Mouse (Mus musculus): Measurements from ENCODE around the gene Dock8. TPM values are rescaled to one million over a fixed set of nuclear protein-coding genes. Genes with fewer than 3 reads are reported as not detected.

Dock8 gene
- polyA plus RNA-seq, 1 experiment from 2014 or later, result 5.0 TPM

GRCm38 (mm10) chr19:25237492-25238040 is 238.2 kb downstream of the Dock8 start:
- Histone ChIP-seq H3K4me2 (ENCODE audit: low read depth, low read length) (peak overlapping the region; percentile 96), H3K27me3 (replicated peaks; ENCODE audit: control insufficient read depth, insufficient read depth, low read length) (peaks cover 4% of the 10 kb centered on the region; the same call in 1 of the 2 replicates), H3K36me3 (ENCODE audit: control insufficient read depth, insufficient read depth, low read length) (no peaks in the 10 kb centered on the region), H3K9ac (ENCODE audit: low read depth, low read length) (peak overlapping the region; percentile 77), H3K4me3 (ENCODE audit: low read length) (peak overlapping the region; percentile 78), H3K9me3 (ENCODE audit: control insufficient read depth, low read length) (no peaks in the 10 kb centered on the region), H3K27ac (ENCODE audit: low read length) (peak overlapping the region; percentile 85), H3K4me1 (ENCODE audit: control insufficient read depth, insufficient read depth, low read length) (peaks cover 8% of the 10 kb centered on the region; the same call in 1 of the 2 replicates)
- 2% methylated on average over 35 of the region's 35 CpGs for WGBS
- peak; percentile 21 for ATAC-seq

GRCm38 (mm10) chr19:25238121-25238520 is 238.8 kb downstream of the Dock8 start:
- H3K9ac ChIP-seq (ENCODE audit: low read depth, low read length), result no peak overlapping the region; the same call in 1 of the 2 replicates
- H3K4me3 ChIP-seq (ENCODE audit: low read length), result peak overlapping the region; percentile 78
- ATAC-seq, result no peak
- no peaks in the 10 kb centered on the region for H3K9me3 ChIP-seq (ENCODE audit: control insufficient read depth, low read length)
- H3K36me3 ChIP-seq (ENCODE audit: control insufficient read depth, insufficient read depth, low read length), result no peaks in the 10 kb centered on the region
- peaks cover 8% of the 10 kb centered on the region; the same call in 1 of the 2 replicates for H3K4me1 ChIP-seq (ENCODE audit: control insufficient read depth, insufficient read depth, low read length)
- H3K4me2 ChIP-seq (ENCODE audit: low read depth, low read length), result peak overlapping the region; percentile 96
- peaks cover 4% of the 10 kb centered on the region; the same call in 1 of the 2 replicates for H3K27me3 ChIP-seq (replicated peaks; ENCODE audit: control insufficient read depth, insufficient read depth, low read length)
- no peak overlapping the region for H3K27ac ChIP-seq (ENCODE audit: low read length)
- WGBS, result 6% methylated on average over 13 of the region's 13 CpGs

GRCm38 (mm10) chr19:25243566-25243965 is 244.2 kb downstream of the Dock8 start:
- peaks cover 11% of the 10 kb centered on the region for H3K4me1 ChIP-seq (ENCODE audit: control insufficient read depth, insufficient read depth, low read length)
- ATAC-seq, result no peak
- no peak overlapping the region for H3K4me2 ChIP-seq (ENCODE audit: low read depth, low read length)
- H3K27ac ChIP-seq (ENCODE audit: low read length), result no peak overlapping the region
- H3K9me3 ChIP-seq (ENCODE audit: control insufficient read depth, low read length), result no peaks in the 10 kb centered on the region
- H3K36me3 ChIP-seq (ENCODE audit: control insufficient read depth, insufficient read depth, low read length), result no peaks in the 10 kb centered on the region
- H3K9ac ChIP-seq (ENCODE audit: low read depth, low read length), result no peak overlapping the region
- H3K27me3 ChIP-seq (replicated peaks; ENCODE audit: control insufficient read depth, insufficient read depth, low read length), result no peaks in the 10 kb centered on the region
- H3K4me3 ChIP-seq (ENCODE audit: low read length), result no peak overlapping the region
- WGBS, result 47% methylated on average over 4 of the region's 4 CpGs

- WGBS, result 76% methylated on average over 8 of the region's 8 CpGs
- Histone ChIP-seq H3K27me3 (replicated peaks; ENCODE audit: control insufficient read depth, insufficient read depth, low read length) (no peaks in the 10 kb centered on the region), H3K9ac (ENCODE audit: low read depth, low read length) (no peak overlapping the region), H3K36me3 (ENCODE audit: control insufficient read depth, insufficient read depth, low read length) (no peaks in the 10 kb centered on the region), H3K4me1 (ENCODE audit: control insufficient read depth, insufficient read depth, low read length) (peaks cover 17% of the 10 kb centered on the region), H3K4me2 (ENCODE audit: low read depth, low read length) (no peak overlapping the region), H3K27ac (ENCODE audit: low read length) (peak overlapping the region; percentile 57), H3K4me3 (ENCODE audit: low read length) (no peak overlapping the region), H3K9me3 (ENCODE audit: control insufficient read depth, low read length) (no peaks in the 10 kb centered on the region)
- ATAC-seq, result peak; percentile 85
Measured at GRCm38 (mm10) chr19:25246062-25246461, 246.7 kb downstream of the Dock8 start.

GRCm38 (mm10) chr19:25247858-25248552 is 248.7 kb downstream of the Dock8 start:
- no peak overlapping the region for H3K9ac ChIP-seq (ENCODE audit: low read depth, low read length)
- WGBS, result 59% methylated on average over 14 of the region's 14 CpGs
- no peak overlapping the region for H3K4me3 ChIP-seq (ENCODE audit: low read length)
- no peaks in the 10 kb centered on the region for H3K27me3 ChIP-seq (replicated peaks; ENCODE audit: control insufficient read depth, insufficient read depth, low read length)
- no peaks in the 10 kb centered on the region for H3K9me3 ChIP-seq (ENCODE audit: control insufficient read depth, low read length)
- H3K36me3 ChIP-seq (ENCODE audit: control insufficient read depth, insufficient read depth, low read length), result no peaks in the 10 kb centered on the region
- H3K4me1 ChIP-seq (ENCODE audit: control insufficient read depth, insufficient read depth, low read length), result peaks cover 17% of the 10 kb centered on the region
- H3K27ac ChIP-seq (ENCODE audit: low read length), result no peak overlapping the region; the same call in 1 of the 2 replicates
- ATAC-seq, result no peak
- no peak overlapping the region for H3K4me2 ChIP-seq (ENCODE audit: low read depth, low read length)

GRCm38 (mm10) chr19:25249230-25249629 is 249.9 kb downstream of the Dock8 start:
- Histone ChIP-seq H3K4me3 (ENCODE audit: low read length) (no peak overlapping the region), H3K36me3 (ENCODE audit: control insufficient read depth, insufficient read depth, low read length) (no peaks in the 10 kb centered on the region), H3K9ac (ENCODE audit: low read depth, low read length) (no peak overlapping the region), H3K4me2 (ENCODE audit: low read depth, low read length) (peak overlapping the region; percentile 33; the same call in 1 of the 2 replicates), H3K4me1 (ENCODE audit: control insufficient read depth, insufficient read depth, low read length) (peaks cover 17% of the 10 kb centered on the region), H3K27me3 (replicated peaks; ENCODE audit: control insufficient read depth, insufficient read depth, low read length) (no peaks in the 10 kb centered on the region), H3K9me3 (ENCODE audit: control insufficient read depth, low read length) (no peaks in the 10 kb centered on the region), H3K27ac (ENCODE audit: low read length) (no peak overlapping the region)
- 0 out of 2 replicates have a peak, but pooled peaks have one; percentile 41 for ATAC-seq
- 40% methylated on average over 13 of the region's 13 CpGs for WGBS

- no peak overlapping the region for H3K4me3 ChIP-seq (ENCODE audit: low read length)
- no peaks in the 10 kb centered on the region for H3K27me3 ChIP-seq (replicated peaks; ENCODE audit: control insufficient read depth, insufficient read depth, low read length)
- peaks cover 15% of the 10 kb centered on the region for H3K4me1 ChIP-seq (ENCODE audit: control insufficient read depth, insufficient read depth, low read length)
- H3K9ac ChIP-seq (ENCODE audit: low read depth, low read length), result no peak overlapping the region
- no peak overlapping the region for H3K4me2 ChIP-seq (ENCODE audit: low read depth, low read length)
- H3K36me3 ChIP-seq (ENCODE audit: control insufficient read depth, insufficient read depth, low read length), result no peaks in the 10 kb centered on the region
- H3K27ac ChIP-seq (ENCODE audit: low read length), result no peak overlapping the region
- no peaks in the 10 kb centered on the region for H3K9me3 ChIP-seq (ENCODE audit: control insufficient read depth, low read length)
- 84% methylated on average over 3 of the region's 3 CpGs for WGBS
- no peak for ATAC-seq
Measured at GRCm38 (mm10) chr19:25251610-25252140, 252.3 kb downstream of the Dock8 start.

Other genes starting within 250 kb of the Dock8 start
- gene Pgm5, start 137.7 kb upstream of the Dock8 start, polyA plus RNA-seq (2015; fragmentation: Nextera tagmentation; extraction: Ambion mirVana), result 3.0 and 4.8 TPM in 2 replicates
- 316 and 355 TPM in 2 replicates for gene Gm10053, start 123.8 kb upstream of the Dock8 start, polyA plus RNA-seq (2015; fragmentation: Nextera tagmentation; extraction: Ambion mirVana)
- not detected in 2 replicates for gene Foxd4, start 98.3 kb upstream of the Dock8 start, polyA plus RNA-seq (2015; fragmentation: Nextera tagmentation; extraction: Ambion mirVana)
- gene Cbwd1, start 37.9 kb upstream of the Dock8 start, polyA plus RNA-seq (2015; fragmentation: Nextera tagmentation; extraction: Ambion mirVana), result 15.6 and 16.4 TPM in 2 replicates
- 15.5 and 16.1 TPM in 2 replicates for gene Kank1, start 237.4 kb downstream of the Dock8 start, polyA plus RNA-seq (2015; fragmentation: Nextera tagmentation; extraction: Ambion mirVana)